11 mouse cellular contexts compared by ENCODE assay signal in genomic region chr9:63534371-63534780, GRCm38 (mm10).
DNase-seq lines count a peak whose midpoint lies in the region; ATAC-seq and TF ChIP-seq lines count a peak whose summit lies in the region.
"Had no signal": no experiment of that assay in that cellular context is flagged by ENCODE, and none has a peak within 500 bp of the region (broad histone marks: within the 10 kb centered on the region; RNA-seq: fewer than 3 reads in every experiment).

No protein-coding gene starts in this region.

- H3K27ac ChIP-seq in kidney, embryonic 15.5 days, result 0 out of 2 replicates have a peak overlapping the region, but pooled peaks have one; percentile 13
- H3K27ac ChIP-seq in forebrain, embryonic 11.5 days (ENCODE audit: low read depth, low read length), result 0 out of 2 replicates have a peak overlapping the region, but pooled peaks have one; percentile 13
- H3K27ac ChIP-seq in midbrain, postnatal 0 days (ENCODE audit: low read depth, low read length), result no peak overlapping the region
- H3K27ac ChIP-seq: liver, embryonic 14.5 days had no signal

- peaks cover 18% of the 10 kb centered on the region for H3K4me1 ChIP-seq in kidney, embryonic 15.5 days
- peaks cover 18% of the 10 kb centered on the region for H3K4me1 ChIP-seq in forebrain, embryonic 11.5 days (replicated peaks; ENCODE audit: control insufficient read depth, insufficient read depth, low read length)
- H3K4me1 ChIP-seq in midbrain, postnatal 0 days (ENCODE audit: insufficient read depth, low read length), result peaks cover 15% of the 10 kb centered on the region

- no peak for DNase-seq in kidney, adult 9 months
- DNase-seq in forebrain, embryonic 11.5 days (ENCODE audit: low spot score), result peak; percentile 58
- DNase-seq in kidney, postnatal 10 days, result peak; percentile 35
- peak; percentile 8 for DNase-seq in midbrain, postnatal 0 days (ENCODE audit: low spot score)
- DNase-seq in ovary, postnatal 10 days (ENCODE audit: low spot score), result no peak
- no peak for DNase-seq in adrenal gland, adult 8-10 months
- no peak for DNase-seq in left cerebral cortex, adult 8-10 months (ENCODE audit: low spot score in 2 of 2)
- DNase-seq: cerebellum, adult 11 months had no signal

- no peak overlapping the region for H3K9ac ChIP-seq in kidney, embryonic 15.5 days
- no peak overlapping the region for H3K9ac ChIP-seq in forebrain, embryonic 11.5 days (ENCODE audit: low read length)
- H3K9ac ChIP-seq in midbrain, postnatal 0 days (replicated peaks; ENCODE audit: low read length, poor library complexity, severe bottlenecking), result no peak overlapping the region
- H3K9ac ChIP-seq: heart, embryonic 12.5 days; liver, embryonic 14.5 days had no signal

- no peaks in the 10 kb centered on the region for H3K36me3 ChIP-seq in kidney, embryonic 15.5 days
- H3K36me3 ChIP-seq in forebrain, embryonic 11.5 days (ENCODE audit: control insufficient read depth, insufficient read depth, low read length), result no peaks in the 10 kb centered on the region
- H3K36me3 ChIP-seq in midbrain, postnatal 0 days (ENCODE audit: insufficient read depth, low read length), result no peaks in the 10 kb centered on the region
- H3K36me3 ChIP-seq: heart, embryonic 12.5 days had no signal

- peak; percentile 56; the same call in 1 of the 2 replicates for ATAC-seq in kidney, embryonic 15.5 days (replicated peaks; ENCODE audit: low FRiP score)
- no peak for ATAC-seq in forebrain, embryonic 11.5 days (replicated peaks; ENCODE audit: low FRiP score)
- no peak for ATAC-seq in midbrain, postnatal 0 days (ENCODE audit: low FRiP score)

- H3K9me3 ChIP-seq in kidney, embryonic 15.5 days (replicated peaks), result no peaks in the 10 kb centered on the region
- H3K9me3 ChIP-seq in forebrain, embryonic 11.5 days (ENCODE audit: control insufficient read depth, low read length), result no peaks in the 10 kb centered on the region
- H3K9me3 ChIP-seq in midbrain, postnatal 0 days (ENCODE audit: low read length), result no peaks in the 10 kb centered on the region
- H3K9me3 ChIP-seq: heart, embryonic 12.5 days had no signal

- WGBS in kidney, embryonic 15.5 days, result 12% methylated on average over 7 of the region's 7 CpGs
- 2% methylated on average over 7 of the region's 7 CpGs for WGBS in forebrain, embryonic 11.5 days
- 19% methylated on average over 7 of the region's 7 CpGs for WGBS in midbrain, postnatal 0 days

- H3K27me3 ChIP-seq in kidney, embryonic 15.5 days, result no peaks in the 10 kb centered on the region
- H3K27me3 ChIP-seq in forebrain, embryonic 11.5 days (ENCODE audit: control insufficient read depth, insufficient read depth, low read length), result peaks cover 6% of the 10 kb centered on the region; the same call in 1 of the 2 replicates
- H3K27me3 ChIP-seq in midbrain, postnatal 0 days (ENCODE audit: insufficient read depth, low read length), result no peaks in the 10 kb centered on the region
- H3K27me3 ChIP-seq: heart, embryonic 12.5 days had no signal

- H3K4me3 ChIP-seq in kidney, embryonic 15.5 days (replicated peaks), result no peak overlapping the region
- no peak overlapping the region for H3K4me3 ChIP-seq in forebrain, embryonic 11.5 days (ENCODE audit: low read depth, low read length)
- H3K4me3 ChIP-seq in midbrain, postnatal 0 days (ENCODE audit: low read depth, low read length), result no peak overlapping the region
- H3K4me3 ChIP-seq: heart, embryonic 12.5 days had no signal

- no peak overlapping the region; the same call in 1 of the 2 replicates for H3K4me2 ChIP-seq in kidney, embryonic 15.5 days
- H3K4me2 ChIP-seq in forebrain, embryonic 11.5 days (ENCODE audit: low read depth, low read length, severe bottlenecking), result no peak overlapping the region
- no peak overlapping the region for H3K4me2 ChIP-seq in midbrain, postnatal 0 days (ENCODE audit: low read depth, low read length, poor library complexity, severe bottlenecking)
- H3K4me2 ChIP-seq: heart, embryonic 12.5 days had no signal

- TF ChIP-seq CTCF in midbrain, postnatal 0 days (IDR thresholded peaks at IDR 0.05), result no peak

Comparison
In these comparisons a context has a peak if more than half of its experiments do, and no peak if none do; other contexts are left out.
1. DNase-seq: peak in forebrain, embryonic 11.5 days (single experiment), kidney, postnatal 10 days (single experiment) and midbrain, postnatal 0 days (single experiment); none in kidney, adult 9 months (single experiment), ovary, postnatal 10 days (single experiment), adrenal gland, adult 8-10 months (single experiment) and left cerebral cortex, adult 8-10 months (0 of 2).